Mouse (Mus musculus): ENCODE measurements around the gene Stpg4. TPM values are rescaled to one million over a fixed set of nuclear protein-coding genes. Genes with fewer than 3 reads are reported as not detected.

The Stpg4 gene
- not detected in 2 replicates for polyA plus RNA-seq (2012; rRNA removed; ENCODE audit: low replicate concordance)

GRCm38 (mm10) chr17:87427511-87427910 is at the start of gene Stpg4:
Gene Stpg4, minus strand, starts transcription at chr17:87427741.

GRCm38 (mm10) chr17:87446767-87447611 is 19.4 kb upstream of the Stpg4 start, which contains the start of gene Calm2:
Gene Calm2, minus strand, starts transcription at chr17:87446935.

Other genes starting within 250 kb of the Stpg4 start
- gene Mcfd2, start 161.8 kb downstream of the Stpg4 start, polyA plus RNA-seq (2012; rRNA removed; ENCODE audit: low replicate concordance) = 119 and 195 TPM in 2 replicates
- gene Ttc7, start 144.9 kb downstream of the Stpg4 start, polyA plus RNA-seq (2012; rRNA removed; ENCODE audit: low replicate concordance) = 29.9 and 32.3 TPM in 2 replicates
- gene Calm2, start 19.2 kb upstream of the Stpg4 start, polyA plus RNA-seq (2012; rRNA removed; ENCODE audit: low replicate concordance) = 43.2 and 77.2 TPM in 2 replicates
- gene Epcam, start 208.2 kb upstream of the Stpg4 start, polyA plus RNA-seq (2012; rRNA removed; ENCODE audit: low replicate concordance) = 0.26 and 57.1 TPM in 2 replicates
- gene Msh2, start 244.6 kb upstream of the Stpg4 start, polyA plus RNA-seq (2012; rRNA removed; ENCODE audit: low replicate concordance) = 5.1 and 8.4 TPM in 2 replicates

Data from subcutaneous adipose tissue, adult 2 months (tissue).